Mouse (Mus musculus) megakaryocyte, embryonic 14.5 days (primary cell): ENCODE results near the gene Dctd. TPM values are rescaled to one million over a fixed set of nuclear protein-coding genes. Genes with fewer than 3 reads are reported as not detected.
A peak's percentile ranks its signal among the peaks of the same experiment; 100 is the strongest.

Experiments
- H3K27me3 ChIP-seq: replicated peaks from 2 replicates; pipeline ENCODE3; 2012; ENCODE audit warnings: inconsistent platforms
- H3K36me3 ChIP-seq: replicated peaks from 2 replicates; pipeline ENCODE3; 2012; ENCODE audit warnings: low read length, inconsistent platforms, mixed read lengths
- H3K4me1 ChIP-seq: 2 replicates; pipeline ENCODE4 v1.6.1; 2012; ENCODE audit warnings: inconsistent platforms
- H3K4me3 ChIP-seq: replicated peaks from 2 replicates; pipeline ENCODE3; 2012; ENCODE audit warnings: moderate library complexity, mild to moderate bottlenecking, inconsistent platforms
- H3K9me3 ChIP-seq: 2 replicates; pipeline ENCODE4 v1.6.1; 2012; ENCODE audit warnings: inconsistent platforms
- FLI1 ChIP-seq: IDR thresholded peaks from 2 replicates; pipeline ENCODE4 v1.6.1; 2012; ENCODE audit warnings: low read length, inconsistent platforms, mixed read lengths
- GATA1 ChIP-seq: IDR thresholded peaks from 3 replicates; pipeline ENCODE4 v1.6.1; 2012; ENCODE audit warnings: mixed read lengths, low read length, inconsistent platforms, borderline replicate concordance
- polyA plus RNA-seq: library from polyadenylated mRNA; stranded (reverse); fragments of >175 nt; gene quantifications from 2 replicates; pipeline ENCODE4 v1.2.3, GENCODE M21; 2012; ENCODE audit warnings: low replicate concordance; ENCODE audit not compliant: insufficient read depth

Dctd gene
- polyA plus RNA-seq, 1 experiment = 3.2 TPM

GRCm38 (mm10) chr8:48136804-48137650, 38.1 kb downstream of the Dctd start:
- Histone ChIP-seq H3K36me3 (peaks cover 92% of the 10 kb centered on the region), H3K4me1 (no peaks in the 10 kb centered on the region; the same call in 1 of the 2 replicates), H3K27me3 (no peaks in the 10 kb centered on the region), H3K4me3 (no peak overlapping the region), H3K9me3 (peaks cover 17% of the 10 kb centered on the region)
- no peak for TF ChIP-seq GATA1
- TF ChIP-seq FLI1 = no peak

GRCm38 (mm10) chr8:48137651-48137937, 38.7 kb downstream of the Dctd start:
- Histone ChIP-seq H3K4me3 (no peak overlapping the region), H3K36me3 (peaks cover 92% of the 10 kb centered on the region), H3K9me3 (peaks cover 14% of the 10 kb centered on the region), H3K27me3 (no peaks in the 10 kb centered on the region), H3K4me1 (no peaks in the 10 kb centered on the region; the same call in 1 of the 2 replicates)
- TF ChIP-seq FLI1 = no peak
- no peak for TF ChIP-seq GATA1

- TF ChIP-seq GATA1 = no peak
- TF ChIP-seq FLI1 = no peak
- Histone ChIP-seq H3K27me3 (no peaks in the 10 kb centered on the region), H3K4me3 (no peak overlapping the region), H3K9me3 (peaks cover 15% of the 10 kb centered on the region), H3K4me1 (no peaks in the 10 kb centered on the region), H3K36me3 (peaks cover 64% of the 10 kb centered on the region)
These were observed 42.1 kb downstream of the Dctd start for GRCm38 (mm10) chr8:48141023-48141422.

GRCm38 (mm10) chr8:48145766-48146165, 46.9 kb downstream of the Dctd start:
- H3K27me3 ChIP-seq = no peaks in the 10 kb centered on the region
- TF ChIP-seq GATA1 (no peak), FLI1 (no peak)
- H3K9me3 ChIP-seq = peaks cover 17% of the 10 kb centered on the region
- no peaks in the 10 kb centered on the region for H3K4me1 ChIP-seq
- peaks cover 18% of the 10 kb centered on the region for H3K36me3 ChIP-seq
- no peak overlapping the region for H3K4me3 ChIP-seq

GRCm38 (mm10) chr8:48146449-48146848, 47.6 kb downstream of the Dctd start:
- TF ChIP-seq GATA1 = no peak
- no peak for TF ChIP-seq FLI1
- no peaks in the 10 kb centered on the region for H3K27me3 ChIP-seq
- peaks cover 13% of the 10 kb centered on the region for H3K36me3 ChIP-seq
- no peak overlapping the region for H3K4me3 ChIP-seq
- no peaks in the 10 kb centered on the region for H3K4me1 ChIP-seq
- H3K9me3 ChIP-seq = peaks cover 17% of the 10 kb centered on the region

GRCm38 (mm10) chr8:48152062-48152738, 53.3 kb downstream of the Dctd start:
- peaks cover 36% of the 10 kb centered on the region for H3K9me3 ChIP-seq
- no peaks in the 10 kb centered on the region for H3K4me1 ChIP-seq
- H3K4me3 ChIP-seq = no peak overlapping the region

GRCm38 (mm10) chr8:48153360-48154121, 54.6 kb downstream of the Dctd start:
- Histone ChIP-seq H3K4me1 (no peaks in the 10 kb centered on the region), H3K4me3 (peak overlapping the region; percentile 10), H3K27me3 (no peaks in the 10 kb centered on the region), H3K9me3 (peaks cover 41% of the 10 kb centered on the region), H3K36me3 (no peaks in the 10 kb centered on the region)
- no peak for TF ChIP-seq GATA1
- no peak for TF ChIP-seq FLI1

More at GRCm38 (mm10) chr8:48152062-48152738, 53.3 kb downstream of the Dctd start:
- no peaks in the 10 kb centered on the region for H3K27me3 ChIP-seq
- TF ChIP-seq FLI1 = no peak
- TF ChIP-seq GATA1 = no peak
- no peaks in the 10 kb centered on the region for H3K36me3 ChIP-seq

GRCm38 (mm10) chr8:48157718-48158117, 58.8 kb downstream of the Dctd start:
- TF ChIP-seq GATA1 = no peak
- TF ChIP-seq FLI1 = no peak
- H3K9me3 ChIP-seq = peaks cover 41% of the 10 kb centered on the region
- H3K4me3 ChIP-seq = no peak overlapping the region
- no peaks in the 10 kb centered on the region for H3K4me1 ChIP-seq
- no peaks in the 10 kb centered on the region for H3K36me3 ChIP-seq
- H3K27me3 ChIP-seq = no peaks in the 10 kb centered on the region

- Histone ChIP-seq H3K4me1 (no peaks in the 10 kb centered on the region), H3K4me3 (no peak overlapping the region), H3K9me3 (peaks cover 36% of the 10 kb centered on the region), H3K27me3 (no peaks in the 10 kb centered on the region), H3K36me3 (no peaks in the 10 kb centered on the region)
- TF ChIP-seq GATA1 = no peak
- no peak for TF ChIP-seq FLI1
These were observed 59.8 kb downstream of the Dctd start for GRCm38 (mm10) chr8:48158560-48159217.
